Mouse (Mus musculus): ENCODE results near the gene Eef1g.

GRCm38 (mm10) chr19:8965771-8966170 is 1.1 kb upstream of the Eef1g start:
- TF ChIP-seq CTCF (conservative IDR thresholded peaks at IDR 0.05; ENCODE audit: low read length) = no peak
- TF ChIP-seq POU5F1 (IDR thresholded peaks at IDR 0.05; ENCODE audit: borderline replicate concordance, low read length) = no peak
